Mouse (Mus musculus): ENCODE data around the gene Shmt2. TPM values are rescaled to one million over a fixed set of nuclear protein-coding genes. Genes with fewer than 3 reads are reported as not detected.

Shmt2 gene
- polyA plus RNA-seq, 1 experiment, result 67.4 TPM

- Histone ChIP-seq H3K36me3 (ENCODE audit: control insufficient read depth, insufficient read depth, low read length, poor library complexity, severe bottlenecking) (no peaks in the 10 kb centered on the region), H3K9me3 (replicated peaks; ENCODE audit: control insufficient read depth, insufficient read depth, low read length, poor library complexity, severe bottlenecking) (no peaks in the 10 kb centered on the region)
- TF ChIP-seq EP300 (IDR thresholded peaks at IDR 0.05; ENCODE audit: insufficient read depth, low read depth, low read length), result no peak
Observed at GRCm38 (mm10) chr10:127546505-127546904, 24.3 kb upstream of the Shmt2 start.

DNA sequence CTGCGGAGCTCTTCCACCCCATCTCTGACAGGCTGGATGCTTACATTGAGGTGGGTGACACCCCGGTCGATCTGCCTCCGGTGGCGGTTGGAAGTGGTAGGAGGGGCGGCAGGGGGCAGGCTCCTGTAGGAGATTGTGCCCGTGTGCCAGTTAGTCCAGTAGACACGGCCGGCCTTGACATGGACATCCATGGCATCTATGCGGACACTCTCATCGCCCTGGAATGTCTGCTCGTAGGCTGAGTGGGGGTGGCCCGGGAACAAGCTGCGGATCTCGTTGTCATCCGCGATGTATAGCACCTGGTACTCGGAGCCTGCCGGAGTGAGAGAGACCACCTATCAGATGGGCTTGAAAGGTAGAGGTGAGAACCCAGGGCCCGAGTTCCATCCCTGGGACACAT lies 22.1 kb upstream of the Shmt2 start:
- no peak overlapping the region for H3K27ac ChIP-seq (ENCODE audit: insufficient read depth, low read length)
- H3K4me1 ChIP-seq (ENCODE audit: control insufficient read depth, insufficient read depth, low read length), result no peaks in the 10 kb centered on the region
- H3K9ac ChIP-seq (ENCODE audit: low read depth, poor library complexity, severe bottlenecking), result no peak overlapping the region
- no peak for TF ChIP-seq CTCF (IDR thresholded peaks at IDR 0.05; ENCODE audit: low read depth, low read length)
- no peak for TF ChIP-seq EP300 (IDR thresholded peaks at IDR 0.05; ENCODE audit: insufficient read depth, low read depth, low read length)
- TF ChIP-seq POLR2A (IDR thresholded peaks at IDR 0.05; ENCODE audit: insufficient read depth, low read length), result no peak
- H3K27me3 ChIP-seq (ENCODE audit: control insufficient read depth, insufficient read depth, low read length, poor library complexity, severe bottlenecking), result no peaks in the 10 kb centered on the region
- H3K4me3 ChIP-seq (ENCODE audit: low read depth, low read length), result no peak overlapping the region
- H3K9me3 ChIP-seq (replicated peaks; ENCODE audit: control insufficient read depth, insufficient read depth, low read length, poor library complexity, severe bottlenecking), result no peaks in the 10 kb centered on the region
- no peaks in the 10 kb centered on the region for H3K36me3 ChIP-seq (ENCODE audit: control insufficient read depth, insufficient read depth, low read length, poor library complexity, severe bottlenecking)

More at GRCm38 (mm10) chr10:127546505-127546904, 24.3 kb upstream of the Shmt2 start:
- H3K27ac ChIP-seq (ENCODE audit: insufficient read depth, low read length), result no peak overlapping the region
- H3K4me3 ChIP-seq (ENCODE audit: low read depth, low read length), result no peak overlapping the region
- H3K4me1 ChIP-seq (ENCODE audit: control insufficient read depth, insufficient read depth, low read length), result no peaks in the 10 kb centered on the region
- no peak overlapping the region for H3K9ac ChIP-seq (ENCODE audit: low read depth, poor library complexity, severe bottlenecking)
- no peaks in the 10 kb centered on the region for H3K27me3 ChIP-seq (ENCODE audit: control insufficient read depth, insufficient read depth, low read length, poor library complexity, severe bottlenecking)

DNA sequence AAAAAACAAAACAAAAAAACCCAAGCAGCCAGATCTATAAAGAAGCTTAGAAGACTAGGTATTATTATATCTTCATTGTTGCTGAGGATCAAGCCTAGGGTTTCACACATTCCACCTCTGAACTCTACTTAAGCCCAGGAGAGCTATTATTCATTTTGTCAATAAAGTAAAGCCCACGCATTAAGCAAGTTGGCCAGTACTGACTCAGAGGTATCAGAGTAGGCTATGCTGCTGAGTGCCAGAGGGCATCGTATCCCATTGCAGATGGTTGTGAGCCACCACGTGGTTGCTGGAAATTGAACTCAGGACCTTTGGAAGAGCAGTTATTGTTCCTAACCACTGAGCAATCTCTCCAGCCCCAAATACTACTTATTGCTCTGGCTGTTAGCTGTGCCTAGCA lies 21.7 kb upstream of the Shmt2 start:
- Histone ChIP-seq H3K27me3 (ENCODE audit: control insufficient read depth, insufficient read depth, low read length, poor library complexity, severe bottlenecking) (no peaks in the 10 kb centered on the region), H3K36me3 (ENCODE audit: control insufficient read depth, insufficient read depth, low read length, poor library complexity, severe bottlenecking) (no peaks in the 10 kb centered on the region), H3K4me1 (ENCODE audit: control insufficient read depth, insufficient read depth, low read length) (no peaks in the 10 kb centered on the region), H3K4me3 (ENCODE audit: low read depth, low read length) (no peak overlapping the region), H3K27ac (ENCODE audit: insufficient read depth, low read length) (no peak overlapping the region), H3K9me3 (replicated peaks; ENCODE audit: control insufficient read depth, insufficient read depth, low read length, poor library complexity, severe bottlenecking) (no peaks in the 10 kb centered on the region), H3K9ac (ENCODE audit: low read depth, poor library complexity, severe bottlenecking) (no peak overlapping the region)
- TF ChIP-seq CTCF (IDR thresholded peaks at IDR 0.05; ENCODE audit: low read depth, low read length), result no peak
- no peak for TF ChIP-seq POLR2A (IDR thresholded peaks at IDR 0.05; ENCODE audit: insufficient read depth, low read length)
- TF ChIP-seq EP300 (IDR thresholded peaks at IDR 0.05; ENCODE audit: insufficient read depth, low read depth, low read length), result no peak

DNA sequence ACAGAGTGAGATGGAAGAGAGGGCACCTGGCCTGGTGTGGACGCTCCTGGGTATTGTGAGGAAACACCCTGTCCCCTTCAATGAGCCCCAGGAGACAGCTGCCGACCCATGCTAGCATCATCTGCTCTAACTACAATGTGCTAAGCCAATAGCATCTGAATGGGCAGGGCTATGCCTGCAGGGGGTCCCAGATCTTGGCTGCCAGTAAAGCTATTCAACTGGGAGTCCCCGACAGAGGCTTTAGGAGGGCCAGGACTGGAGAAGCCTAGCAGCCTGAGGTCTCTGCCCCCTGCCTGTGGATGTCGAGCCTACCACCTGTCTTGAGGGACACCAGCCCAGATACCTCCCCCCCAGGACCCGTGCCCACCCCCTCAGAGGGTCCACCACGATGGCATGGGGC lies 20.5 kb upstream of the Shmt2 start:
- Histone ChIP-seq H3K27me3 (ENCODE audit: control insufficient read depth, insufficient read depth, low read length, poor library complexity, severe bottlenecking) (no peaks in the 10 kb centered on the region), H3K27ac (ENCODE audit: insufficient read depth, low read length) (no peak overlapping the region), H3K9ac (ENCODE audit: low read depth, poor library complexity, severe bottlenecking) (no peak overlapping the region), H3K4me1 (ENCODE audit: control insufficient read depth, insufficient read depth, low read length) (peaks cover under 1% of the 10 kb centered on the region), H3K4me3 (ENCODE audit: low read depth, low read length) (no peak overlapping the region), H3K9me3 (replicated peaks; ENCODE audit: control insufficient read depth, insufficient read depth, low read length, poor library complexity, severe bottlenecking) (no peaks in the 10 kb centered on the region), H3K36me3 (ENCODE audit: control insufficient read depth, insufficient read depth, low read length, poor library complexity, severe bottlenecking) (no peaks in the 10 kb centered on the region)
- TF ChIP-seq POLR2A (IDR thresholded peaks at IDR 0.05; ENCODE audit: insufficient read depth, low read length) (no peak), EP300 (IDR thresholded peaks at IDR 0.05; ENCODE audit: insufficient read depth, low read depth, low read length) (no peak), CTCF (IDR thresholded peaks at IDR 0.05; ENCODE audit: low read depth, low read length) (no peak)

GRCm38 (mm10) chr10:127542084-127542483 lies 19.8 kb upstream of the Shmt2 start:
- Histone ChIP-seq H3K9ac (ENCODE audit: low read depth, poor library complexity, severe bottlenecking) (no peak overlapping the region), H3K4me3 (ENCODE audit: low read depth, low read length) (no peak overlapping the region), H3K9me3 (replicated peaks; ENCODE audit: control insufficient read depth, insufficient read depth, low read length, poor library complexity, severe bottlenecking) (no peaks in the 10 kb centered on the region), H3K36me3 (ENCODE audit: control insufficient read depth, insufficient read depth, low read length, poor library complexity, severe bottlenecking) (no peaks in the 10 kb centered on the region), H3K4me1 (ENCODE audit: control insufficient read depth, insufficient read depth, low read length) (peaks cover 4% of the 10 kb centered on the region), H3K27me3 (ENCODE audit: control insufficient read depth, insufficient read depth, low read length, poor library complexity, severe bottlenecking) (no peaks in the 10 kb centered on the region), H3K27ac (ENCODE audit: insufficient read depth, low read length) (no peak overlapping the region)
- TF ChIP-seq POLR2A (IDR thresholded peaks at IDR 0.05; ENCODE audit: insufficient read depth, low read length), result no peak
- TF ChIP-seq EP300 (IDR thresholded peaks at IDR 0.05; ENCODE audit: insufficient read depth, low read depth, low read length), result no peak
- TF ChIP-seq CTCF (IDR thresholded peaks at IDR 0.05; ENCODE audit: low read depth, low read length), result no peak

GRCm38 (mm10) chr10:127541510-127541909 lies 19.3 kb upstream of the Shmt2 start:
- no peak overlapping the region for H3K4me3 ChIP-seq (ENCODE audit: low read depth, low read length)
- TF ChIP-seq POLR2A (IDR thresholded peaks at IDR 0.05; ENCODE audit: insufficient read depth, low read length) (no peak), CTCF (IDR thresholded peaks at IDR 0.05; ENCODE audit: low read depth, low read length) (no peak), EP300 (IDR thresholded peaks at IDR 0.05; ENCODE audit: insufficient read depth, low read depth, low read length) (no peak)
- H3K4me1 ChIP-seq (ENCODE audit: control insufficient read depth, insufficient read depth, low read length), result peaks cover 4% of the 10 kb centered on the region
- no peaks in the 10 kb centered on the region for H3K36me3 ChIP-seq (ENCODE audit: control insufficient read depth, insufficient read depth, low read length, poor library complexity, severe bottlenecking)
- H3K9me3 ChIP-seq (replicated peaks; ENCODE audit: control insufficient read depth, insufficient read depth, low read length, poor library complexity, severe bottlenecking), result no peaks in the 10 kb centered on the region
- H3K27ac ChIP-seq (ENCODE audit: insufficient read depth, low read length), result no peak overlapping the region
- H3K27me3 ChIP-seq (ENCODE audit: control insufficient read depth, insufficient read depth, low read length, poor library complexity, severe bottlenecking), result no peaks in the 10 kb centered on the region
- no peak overlapping the region for H3K9ac ChIP-seq (ENCODE audit: low read depth, poor library complexity, severe bottlenecking)

All from ES-Bruce4 (cell line).